Mouse (Mus musculus) CH12.LX (cell line): ENCODE results near the gene Rsad1. TPM values are rescaled to one million over a fixed set of nuclear protein-coding genes. Genes with fewer than 3 reads are reported as not detected.

Experiments
- DNase-seq: peaks from one replicate; pipeline ENCODE4 v3.0.0-alpha.2; 2013; ENCODE audit errors: extremely low read depth
- H3K27ac ChIP-seq: 2 replicates; pipeline ENCODE4 v1.5.1; 2012; ENCODE audit warnings: low read depth, mild to moderate bottlenecking, control low read depth, moderate library complexity; ENCODE audit not compliant: insufficient read depth
- H3K27me3 ChIP-seq: replicated peaks from 2 replicates; pipeline ENCODE3; 2012; ENCODE audit warnings: inconsistent platforms
- H3K36me3 ChIP-seq, 2 experiments: replicated peaks in 1 of 2; 2 replicates each; pipeline versions ENCODE3 to v1.6.1; 2012; ENCODE audit warnings: inconsistent platforms in 1 of 2, low read length in 1 of 2, mild to moderate bottlenecking in 1 of 2, mixed read lengths in 1 of 2, moderate library complexity in 1 of 2; ENCODE audit not compliant: control insufficient read depth in 1 of 2, insufficient read depth in 1 of 2
- H3K4me1 ChIP-seq, 2 experiments: 2 replicates each; pipeline ENCODE4 v1.6.1; 2012; ENCODE audit warnings: inconsistent platforms in 1 of 2, moderate library complexity in 1 of 2; ENCODE audit not compliant: insufficient read depth in 2 of 2, control insufficient read depth in 1 of 2
- H3K4me2 ChIP-seq: 2 replicates; pipeline ENCODE4 v1.6.1; 2012; ENCODE audit warnings: low read depth, mild to moderate bottlenecking, control low read depth; ENCODE audit not compliant: poor library complexity, insufficient read depth, severe bottlenecking
- H3K4me3 ChIP-seq, 3 experiments: fragments of 150-350 bp in 1 of 3; sonication (generic) in 1 of 3; replicated peaks in 1 of 3; 2 replicates each; pipeline versions ENCODE3 to v1.5.1; 2011 to 2012; ENCODE audit warnings: low read depth in 2 of 3, low read length in 2 of 3, mild to moderate bottlenecking in 2 of 3, moderate library complexity in 2 of 3, control low read depth in 1 of 3, improper control_type of control experiment in 1 of 3, inconsistent platforms in 1 of 3, mixed read lengths in 1 of 3; ENCODE audit not compliant: poor library complexity in 1 of 3
- H3K79me2 ChIP-seq: replicated peaks from 2 replicates; pipeline ENCODE4 v1.6.1; 2012; ENCODE audit warnings: mild to moderate bottlenecking, moderate library complexity; ENCODE audit not compliant: control insufficient read depth, poor library complexity, insufficient read depth, severe bottlenecking; ENCODE audit errors: extremely low read depth
- H3K9ac ChIP-seq: 2 replicates; pipeline ENCODE4 v1.6.1; 2012; ENCODE audit warnings: low read depth, mild to moderate bottlenecking, control low read depth, moderate library complexity; ENCODE audit not compliant: insufficient read depth
- H3K9me3 ChIP-seq: replicated peaks from 2 replicates; pipeline ENCODE3; 2012; ENCODE audit warnings: low read length, inconsistent platforms, mixed read lengths
- CHD2 ChIP-seq: IDR thresholded peaks from 2 replicates; pipeline ENCODE4 v1.6.1; 2011; ENCODE audit warnings: low read length, improper control_type of control experiment
- CTCF ChIP-seq, 2 experiments: IDR thresholded peaks in 1 of 2; conservative IDR thresholded peaks in 1 of 2; 2 replicates each; pipeline ENCODE4 v1.5.1; 2011 to 2012; ENCODE audit warnings: low read depth in 2 of 2, low read length in 2 of 2, improper control_type of control experiment in 1 of 2, inconsistent platforms in 1 of 2, mild to moderate bottlenecking in 1 of 2, moderate library complexity in 1 of 2
- E2F4 ChIP-seq: IDR thresholded peaks from 2 replicates; pipeline ENCODE4 v1.6.1; 2011; ENCODE audit warnings: low read depth, low read length, improper control_type of control experiment; ENCODE audit not compliant: insufficient replicate concordance
- ELF1 ChIP-seq: IDR thresholded peaks from 2 replicates; pipeline ENCODE4 v1.6.1; 2014; ENCODE audit warnings: low read depth, mild to moderate bottlenecking, inconsistent platforms, low read length, improper control_type of control experiment
- EP300 ChIP-seq: IDR thresholded peaks from 2 replicates; pipeline ENCODE4 v1.6.1; 2011; ENCODE audit warnings: low read length, improper control_type of control experiment
- KAT2A ChIP-seq: IDR thresholded peaks from 2 replicates; pipeline ENCODE4 v1.6.1; 2012; ENCODE audit warnings: low read length, improper control_type of control experiment, inconsistent platforms; ENCODE audit not compliant: insufficient replicate concordance
- MAX ChIP-seq: IDR thresholded peaks from 2 replicates; pipeline ENCODE4 v1.6.1; 2011; ENCODE audit warnings: low read length, improper control_type of control experiment
- MEF2A ChIP-seq: IDR thresholded peaks from 2 replicates; pipeline ENCODE4 v1.6.1; 2014; ENCODE audit warnings: low read depth, mild to moderate bottlenecking, inconsistent platforms, low read length, improper control_type of control experiment, borderline replicate concordance
- MXI1 ChIP-seq: IDR thresholded peaks from 2 replicates; pipeline ENCODE4 v1.6.1; 2011; ENCODE audit warnings: mild to moderate bottlenecking, low read depth, low read length, improper control_type of control experiment
- MYC ChIP-seq: IDR thresholded peaks from 2 replicates; pipeline ENCODE4 v1.6.1; 2011; ENCODE audit warnings: low read depth, mild to moderate bottlenecking, improper control_type of control experiment, low read length
- NELFE ChIP-seq: IDR thresholded peaks from 2 replicates; pipeline ENCODE4 v1.6.1; 2011; ENCODE audit warnings: low read depth, low read length, improper control_type of control experiment
- PAX5 ChIP-seq: IDR thresholded peaks from 2 replicates; pipeline ENCODE4 v1.6.1; 2012; ENCODE audit warnings: low read length, inconsistent platforms, mixed read lengths
- POLR2AphosphoS2 ChIP-seq: IDR thresholded peaks from 2 replicates; pipeline ENCODE4 v1.6.1; 2011; ENCODE audit warnings: low read depth, low read length, improper control_type of control experiment
- SMC3 ChIP-seq: IDR thresholded peaks from 2 replicates; pipeline ENCODE4 v1.6.1; 2011; ENCODE audit warnings: low read depth, low read length, improper control_type of control experiment
- TBP ChIP-seq: conservative IDR thresholded peaks from 2 replicates; pipeline ENCODE4 v1.6.1; 2011; ENCODE audit warnings: low read depth, low read length, improper control_type of control experiment
- USF2 ChIP-seq: conservative IDR thresholded peaks from 2 replicates; pipeline ENCODE4 v1.6.1; 2011; ENCODE audit warnings: low read depth, low read length, improper control_type of control experiment
- ZC3H11A ChIP-seq: IDR thresholded peaks from 2 replicates; pipeline ENCODE4 v1.6.1; 2012; ENCODE audit warnings: low read depth, mild to moderate bottlenecking, inconsistent platforms, low read length, improper control_type of control experiment
- ZKSCAN1 ChIP-seq: IDR thresholded peaks from 2 replicates; pipeline ENCODE4 v1.6.1; 2012; ENCODE audit warnings: low read depth, inconsistent platforms, low read length, improper control_type of control experiment, borderline replicate concordance
- dilution Hi-C: fragments of 300-500 bp; cut with MboI; formaldehyde crosslinking; loops from 2 replicates; pipeline ENCODE4 v1.14.3; 2020; ENCODE audit warnings: low sequenced_read_pairs; ENCODE audit not compliant: extremely low pct_unique_long_range_greater_than_20kb, extremely low pct_ligation_motif_present
- in situ Hi-C: fragments of 300-500 bp; cut with MboI; formaldehyde crosslinking; loops from 3 replicates; pipeline ENCODE4 v1.14.3; 2019; ENCODE audit warnings: low sequenced_read_pairs, low pct_ligation_motif_present, low pct_unique_long_range_greater_than_20kb, mixed read lengths
- polyA plus RNA-seq: library from polyadenylated mRNA; unstranded; fragments of >175 nt; gene quantifications from 2 replicates; pipeline ENCODE4 v1.2.1, GENCODE M21; 2012; ENCODE audit warnings: low read depth; ENCODE audit not compliant: insufficient read length
- total RNA-seq, 2 experiments: library from RNA; depleted of rRNA; stranded (reverse); fragments of 300-350 nt in 1 of 2; fragments of >200 nt in 1 of 2; gene quantifications; 2 replicates each; pipeline ENCODE4 v1.2.3; 2012 to 2014

Gene Rsad1
- total and polyA plus RNA-seq, 3 experiments: 7.3 to 9.3 (median 9.2) TPM

DNA sequence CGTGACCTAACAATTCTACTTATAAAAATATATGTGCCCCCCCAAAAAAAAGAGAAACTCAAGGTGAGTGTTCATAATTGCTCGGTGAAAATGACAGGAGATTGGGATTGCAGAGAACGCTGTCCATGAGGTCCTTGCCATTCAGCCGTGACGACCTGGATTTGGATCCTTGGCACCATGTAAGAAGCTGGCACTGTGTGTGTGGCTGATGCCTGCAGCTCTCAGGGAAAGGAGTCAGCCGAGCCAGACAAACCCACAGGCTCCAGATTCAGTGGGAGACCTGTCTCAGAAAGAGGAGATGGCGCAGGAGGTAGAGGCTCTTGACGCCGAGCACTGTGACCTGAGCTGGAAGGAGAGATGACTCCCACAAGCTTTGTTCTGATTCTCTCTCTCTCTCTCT lies 27.3 kb upstream of the Rsad1 start:
- H3K4me3 ChIP-seq: no peak overlapping the region
- H3K4me2 ChIP-seq: no peak overlapping the region
- H3K9ac ChIP-seq: no peak overlapping the region
- no peaks in the 10 kb centered on the region for H3K9me3 ChIP-seq
- dilution Hi-C loops: no loop called here
- TF ChIP-seq EP300 (no peak), MAX (no peak), SMC3 (no peak), MXI1 (no peak), ZC3H11A (no peak), POLR2AphosphoS2 (no peak), KAT2A (no peak), TBP (no peak), ELF1 (no peak), ZKSCAN1 (no peak)
- DNase-seq: no peak
- in situ Hi-C loops: no loop called here
- H3K27ac ChIP-seq: no peak overlapping the region
- peaks cover 0 to 17% of the 10 kb centered on the region in 2 experiments; a peak in 2 of 4 replicates for H3K4me1 ChIP-seq
- no peaks in the 10 kb centered on the region; the same call in 1 of the 2 replicates for H3K79me2 ChIP-seq
- H3K36me3 ChIP-seq: peaks cover 1 to 43% of the 10 kb centered on the region in 2 experiments
- no peaks in the 10 kb centered on the region for H3K27me3 ChIP-seq

DNA sequence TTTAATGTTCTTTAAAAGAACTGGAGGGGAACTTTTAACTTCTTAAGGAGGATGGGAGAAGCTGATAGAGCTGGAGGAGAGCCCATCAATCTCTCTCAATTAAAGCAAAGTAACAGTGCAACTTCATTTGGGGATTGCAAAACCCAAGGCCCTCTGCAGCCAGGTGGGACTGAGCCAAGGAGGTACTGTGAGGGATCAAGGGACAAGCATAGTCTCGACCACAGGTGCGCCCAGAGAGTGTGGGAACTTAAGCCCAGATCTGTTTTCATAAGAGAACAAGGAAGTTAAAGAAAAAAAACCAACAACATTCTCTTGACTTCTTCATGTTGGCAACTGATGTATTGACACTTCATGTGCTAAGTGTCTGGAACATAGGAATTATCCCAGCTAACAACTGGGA lies 26.0 kb upstream of the Rsad1 start:
- TF ChIP-seq MAX (no peak), CTCF (conservative IDR thresholded peaks at IDR 0.05 in 1 of 2, IDR thresholded peaks at IDR 0.05 in 1 of 2; ENCODE audit: low read depth in 2 of 2, low read length in 2 of 2) (0 out of 4 replicates have a peak, but pooled peaks of 1 of the 2 experiments have one; percentile 3)

DNA sequence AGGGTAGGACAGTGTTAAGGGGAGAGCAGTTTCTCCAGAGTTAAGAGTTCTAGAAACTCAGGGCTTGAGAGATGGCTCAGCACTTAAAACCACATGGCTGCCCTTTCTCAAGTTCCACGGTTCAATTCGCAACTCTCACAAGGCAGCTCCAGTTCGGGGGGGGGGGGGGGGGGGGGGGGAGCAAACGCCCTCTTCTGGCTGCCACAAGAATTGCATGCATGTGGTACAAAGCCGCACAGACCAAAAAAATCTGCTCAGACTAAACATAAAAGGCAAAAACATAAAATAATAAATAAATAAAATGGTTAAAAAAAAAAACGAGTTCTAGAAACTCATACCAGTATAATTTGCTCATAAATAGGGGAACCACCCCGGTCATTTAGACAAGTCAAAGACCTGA lies 25.5 kb upstream of the Rsad1 start:
- no peak overlapping the region for H3K27ac ChIP-seq
- no peaks in the 10 kb centered on the region for H3K79me2 ChIP-seq
- dilution Hi-C loops: no loop called here
- no peak overlapping the region for H3K4me2 ChIP-seq
- no peak overlapping the region for H3K9ac ChIP-seq
- no peaks in the 10 kb centered on the region for H3K9me3 ChIP-seq
- no peak overlapping the region for H3K4me3 ChIP-seq
- H3K27me3 ChIP-seq: no peaks in the 10 kb centered on the region
- TF ChIP-seq CTCF (conservative IDR thresholded peaks at IDR 0.05 in 1 of 2, IDR thresholded peaks at IDR 0.05 in 1 of 2; ENCODE audit: low read depth in 2 of 2, low read length in 2 of 2) (peak; percentile 3 to 56; a peak in 2 of 4 replicates), TBP (no peak), PAX5 (no peak), MEF2A (no peak), CHD2 (no peak), USF2 (no peak), E2F4 (no peak), EP300 (no peak), MYC (no peak), SMC3 (0 out of 2 replicates have a peak, but pooled peaks have one; percentile 9), NELFE (no peak), MXI1 (no peak)
- no peak for DNase-seq
- peaks cover 11 to 60% of the 10 kb centered on the region in 2 experiments for H3K36me3 ChIP-seq
- peaks cover 0 to 17% of the 10 kb centered on the region in 2 experiments; a peak in 2 of 4 replicates for H3K4me1 ChIP-seq
- in situ Hi-C loops: no loop called here

More for the DNA sequence above, 26.0 kb upstream of the Rsad1 start:
- H3K9ac ChIP-seq: no peak overlapping the region
- no peak overlapping the region for H3K4me3 ChIP-seq
- no peak for DNase-seq
- no peak overlapping the region for H3K4me2 ChIP-seq
- in situ Hi-C loops (no loop called here), dilution Hi-C loops (no loop called here)
- no peak overlapping the region for H3K27ac ChIP-seq
- H3K79me2 ChIP-seq: no peaks in the 10 kb centered on the region
- H3K27me3 ChIP-seq: no peaks in the 10 kb centered on the region
- H3K4me1 ChIP-seq: peaks cover 0 to 17% of the 10 kb centered on the region in 2 experiments; a peak in 2 of 4 replicates
- H3K36me3 ChIP-seq: peaks cover 11 to 55% of the 10 kb centered on the region in 2 experiments
- H3K9me3 ChIP-seq: no peaks in the 10 kb centered on the region
